Mouse (Mus musculus) liver, adult (tissue): ENCODE data around the gene Strip2.

Source experiments
- GATA4 ChIP-seq: IDR thresholded peaks from 2 replicates; pipeline ENCODE4 v1.6.1; 2014; ENCODE audit warnings: mild to moderate bottlenecking, low read length; ENCODE audit not compliant: insufficient replicate concordance

Gene Strip2

GRCm38 (mm10) chr6:29916530-29917382 lies at the start of gene Strip2:
Gene Strip2 (plus strand): TSS chr6:29917012.
- TF ChIP-seq GATA4, result no peak

- TF ChIP-seq GATA4, result no peak
These were observed 48.4 kb upstream of the Strip2 start for GRCm38 (mm10) chr6:29868341-29868895.

GRCm38 (mm10) chr6:29873654-29874053 lies 43.2 kb upstream of the Strip2 start:
- TF ChIP-seq GATA4, result no peak

GRCm38 (mm10) chr6:29875576-29875975 lies 41.2 kb upstream of the Strip2 start:
- no peak for TF ChIP-seq GATA4

GRCm38 (mm10) chr6:29876782-29877181 lies 40.0 kb upstream of the Strip2 start:
- TF ChIP-seq GATA4, result no peak

- TF ChIP-seq GATA4, result no peak
These were observed 37.2 kb upstream of the Strip2 start for GRCm38 (mm10) chr6:29879579-29879978.

- TF ChIP-seq GATA4, result no peak
These were observed 36.0 kb upstream of the Strip2 start for GRCm38 (mm10) chr6:29880796-29881195.

- TF ChIP-seq GATA4, result no peak
These were observed 34.9 kb upstream of the Strip2 start for GRCm38 (mm10) chr6:29881936-29882335.

GRCm38 (mm10) chr6:29882870-29883269 lies 33.9 kb upstream of the Strip2 start:
- no peak for TF ChIP-seq GATA4

GRCm38 (mm10) chr6:29891151-29891550 lies 25.7 kb upstream of the Strip2 start:
- no peak for TF ChIP-seq GATA4

- TF ChIP-seq GATA4, result no peak
These were observed 19.8 kb upstream of the Strip2 start for GRCm38 (mm10) chr6:29896976-29897375.

GRCm38 (mm10) chr6:29901450-29901849 lies 15.4 kb upstream of the Strip2 start:
- no peak for TF ChIP-seq GATA4

GRCm38 (mm10) chr6:29902256-29902655 lies 14.6 kb upstream of the Strip2 start:
- TF ChIP-seq GATA4, result no peak

GRCm38 (mm10) chr6:29903343-29903914 lies 13.4 kb upstream of the Strip2 start:
- TF ChIP-seq GATA4, result no peak

GRCm38 (mm10) chr6:29904281-29904680 lies 12.5 kb upstream of the Strip2 start:
- TF ChIP-seq GATA4, result no peak

- no peak for TF ChIP-seq GATA4
These were observed 6.2 kb upstream of the Strip2 start for GRCm38 (mm10) chr6:29910631-29911030.
